Mouse (Mus musculus): ENCODE measurements around the gene Cdk2ap1. TPM values are rescaled to one million over a fixed set of nuclear protein-coding genes. Genes with fewer than 3 reads are reported as not detected.
"Not testable (repeated sequence)": the region's sequence is repeated elsewhere in the genome, so short reads cannot be mapped to it uniquely, and the experiment has no call there.

Gene Cdk2ap1
- polyA plus RNA-seq, 2 experiments = 16.3 to 86.5 TPM

DNA sequence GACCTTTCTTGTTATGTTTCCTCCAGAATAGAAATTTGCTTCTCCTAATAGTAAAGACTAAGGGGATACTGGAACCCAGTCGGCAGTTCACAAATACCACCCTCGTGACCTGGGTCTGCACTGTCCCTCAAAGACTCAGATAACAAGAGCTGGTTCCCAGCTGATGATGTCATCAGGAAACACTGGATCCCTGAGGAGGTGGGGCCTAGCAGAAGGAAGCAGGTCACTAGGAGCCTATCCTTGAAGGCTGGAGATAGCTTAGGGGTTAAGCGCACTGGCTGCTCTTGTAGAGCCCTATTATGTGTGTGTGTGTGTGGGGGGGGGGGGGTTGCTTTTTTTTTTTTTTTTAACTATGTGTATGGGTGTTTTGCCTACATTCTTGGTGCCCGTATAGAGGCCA lies 62.8 kb downstream of the Cdk2ap1 start:
- 73% methylated on average over 4 of the region's 4 CpGs for WGBS (ENCODE audit: insufficient replicate concordance)
- Histone ChIP-seq H3K27me3 (ENCODE audit: control insufficient read depth, insufficient read depth, low read length) (no peaks in the 10 kb centered on the region), H3K4me2 (ENCODE audit: low read depth) (no peak overlapping the region), H3K27ac (no peak overlapping the region), H3K4me3 (ENCODE audit: insufficient read depth in 1 of 2, low read depth in 2 of 2, low read length in 2 of 2) (no peak overlapping the region), H3K4me1 (replicated peaks; ENCODE audit: control insufficient read depth in 2 of 2, insufficient read depth in 2 of 2, low read length in 1 of 2) (no peaks in the 10 kb centered on the region), H3K36me3 (replicated peaks; ENCODE audit: control insufficient read depth, insufficient read depth, low read depth) (peaks cover 10% of the 10 kb centered on the region), H3K9me3 (ENCODE audit: control insufficient read depth, low read length) (no peaks in the 10 kb centered on the region), H3K9ac (replicated peaks) (no peak overlapping the region)
- no peak for ATAC-seq (ENCODE audit: insufficient read depth)
- TF ChIP-seq CTCF (IDR thresholded peaks at IDR 0.05; ENCODE audit: low read depth) (no peak), EP300 (IDR thresholded peaks at IDR 0.05; ENCODE audit: low read depth) (no peak)
- no peak for DNase-seq (ENCODE audit: low read depth in 3 of 3, low spot score in 3 of 3)

DNA sequence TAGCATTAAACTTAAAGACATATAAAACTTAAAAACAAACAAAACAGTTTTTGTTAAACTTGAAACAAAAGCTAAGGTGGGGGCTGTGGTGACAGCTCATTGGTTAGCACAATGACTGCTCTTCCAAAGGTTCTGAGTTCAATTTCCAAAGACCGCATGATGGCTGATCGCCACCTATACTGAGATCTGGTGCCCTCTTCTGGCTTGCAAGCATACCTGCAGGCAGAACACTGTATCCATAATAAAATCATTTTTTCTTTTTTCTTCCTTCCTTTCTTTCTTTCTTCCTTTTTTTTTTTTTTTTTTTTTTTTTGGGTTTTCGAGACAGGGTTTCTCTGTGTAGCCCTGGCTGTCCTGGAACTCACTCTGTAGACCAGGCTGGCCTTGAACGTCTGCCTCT lies 63.6 kb downstream of the Cdk2ap1 start:
- not testable (repeated sequence) for ATAC-seq (ENCODE audit: insufficient read depth); H3K27ac ChIP-seq; DNase-seq (ENCODE audit: low read depth in 3 of 3, low spot score in 3 of 3); H3K9ac ChIP-seq (replicated peaks); H3K4me2 ChIP-seq (ENCODE audit: low read depth); H3K4me1 ChIP-seq (replicated peaks; ENCODE audit: control insufficient read depth in 2 of 2, insufficient read depth in 2 of 2, low read length in 1 of 2); H3K27me3 ChIP-seq (ENCODE audit: control insufficient read depth, insufficient read depth, low read length); H3K4me3 ChIP-seq (ENCODE audit: insufficient read depth in 1 of 2, low read depth in 2 of 2, low read length in 2 of 2); H3K9me3 ChIP-seq (ENCODE audit: control insufficient read depth, low read length)
- WGBS (ENCODE audit: insufficient replicate concordance) = 57% methylated on average over 3 of the region's 4 CpGs
- peak; percentile 75 for TF ChIP-seq CTCF (IDR thresholded peaks at IDR 0.05; ENCODE audit: low read depth)
- peaks cover 10% of the 10 kb centered on the region for H3K36me3 ChIP-seq (replicated peaks; ENCODE audit: control insufficient read depth, insufficient read depth, low read depth)

DNA sequence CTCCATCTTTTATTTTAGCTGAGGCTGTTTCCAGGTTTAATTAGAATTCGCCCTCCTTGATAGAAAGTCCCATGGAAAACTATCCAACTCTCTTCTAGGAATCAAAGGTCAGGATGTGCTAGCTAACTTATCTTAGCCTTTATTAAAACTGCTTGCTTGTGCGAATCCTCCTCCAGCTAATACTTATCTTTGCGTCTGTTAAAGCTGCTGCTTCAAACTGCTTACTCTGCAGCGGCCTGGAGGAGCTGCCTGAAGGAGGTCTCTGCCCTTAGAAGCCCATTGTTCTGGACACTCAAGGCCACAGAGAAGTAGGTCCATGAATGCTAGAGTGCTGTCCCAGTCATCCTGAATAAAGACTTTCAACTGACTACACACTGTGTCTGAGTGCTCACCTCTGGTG lies 66.4 kb downstream of the Cdk2ap1 start:
- H3K27me3 ChIP-seq (ENCODE audit: control insufficient read depth, insufficient read depth, low read length) = no peaks in the 10 kb centered on the region
- H3K9me3 ChIP-seq (ENCODE audit: control insufficient read depth, low read length) = no peaks in the 10 kb centered on the region
- no peak overlapping the region for H3K27ac ChIP-seq
- WGBS (ENCODE audit: insufficient replicate concordance) = 80% methylated on average over 4 of the region's 4 CpGs
- no peak overlapping the region for H3K4me2 ChIP-seq (ENCODE audit: low read depth)
- TF ChIP-seq CTCF (IDR thresholded peaks at IDR 0.05; ENCODE audit: low read depth) (no peak), EP300 (IDR thresholded peaks at IDR 0.05; ENCODE audit: low read depth) (no peak)
- H3K4me3 ChIP-seq (ENCODE audit: insufficient read depth in 1 of 2, low read depth in 2 of 2, low read length in 2 of 2) = no peak overlapping the region
- peaks cover 17% of the 10 kb centered on the region for H3K36me3 ChIP-seq (replicated peaks; ENCODE audit: control insufficient read depth, insufficient read depth, low read depth)
- no peak overlapping the region for H3K9ac ChIP-seq (replicated peaks)
- no peaks in the 10 kb centered on the region for H3K4me1 ChIP-seq (replicated peaks; ENCODE audit: control insufficient read depth in 2 of 2, insufficient read depth in 2 of 2, low read length in 1 of 2)
- DNase-seq (ENCODE audit: low read depth in 3 of 3, low spot score in 3 of 3) (no peak), ATAC-seq (ENCODE audit: insufficient read depth) (no peak)

Other genes starting within 250 kb of the Cdk2ap1 start
- gene Arl6ip4, start 247.0 kb downstream of the Cdk2ap1 start, polyA plus RNA-seq (2012; rRNA removed) = 34.4 and 50.6 TPM in 2 replicates
- gene Arl6ip4, start 247.0 kb downstream of the Cdk2ap1 start, polyA plus RNA-seq (2014; fragmentation: Nextera tagmentation; extraction: Ambion mirVana) = 52.2 and 56.5 TPM in 2 replicates
- gene Pitpnm2, start 113.3 kb downstream of the Cdk2ap1 start, polyA plus RNA-seq (2012; rRNA removed) = 4.7 and 5.8 TPM in 2 replicates
- gene Pitpnm2, start 113.3 kb downstream of the Cdk2ap1 start, polyA plus RNA-seq (2014; fragmentation: Nextera tagmentation; extraction: Ambion mirVana) = 1.9 and 2.1 TPM in 2 replicates
- 2.6 and 3.4 TPM in 2 replicates for gene Mphosph9, start 35.1 kb downstream of the Cdk2ap1 start, polyA plus RNA-seq (2012; rRNA removed)
- 4.2 and 5.5 TPM in 2 replicates for gene Mphosph9, start 35.1 kb downstream of the Cdk2ap1 start, polyA plus RNA-seq (2014; fragmentation: Nextera tagmentation; extraction: Ambion mirVana)
- gene 2810006K23Rik, start 35.0 kb downstream of the Cdk2ap1 start, polyA plus RNA-seq (2012; rRNA removed) = 3.1 and 4.0 TPM in 2 replicates
- 3.4 and 4.2 TPM in 2 replicates for gene 2810006K23Rik, start 35.0 kb downstream of the Cdk2ap1 start, polyA plus RNA-seq (2014; fragmentation: Nextera tagmentation; extraction: Ambion mirVana)
- 9.0 and 12.6 TPM in 2 replicates for gene Sbno1, start 62.9 kb upstream of the Cdk2ap1 start, polyA plus RNA-seq (2012; rRNA removed)
- gene Sbno1, start 62.9 kb upstream of the Cdk2ap1 start, polyA plus RNA-seq (2014; fragmentation: Nextera tagmentation; extraction: Ambion mirVana) = 34.2 and 35.1 TPM in 2 replicates
- gene Kmt5a, start 76.8 kb upstream of the Cdk2ap1 start, polyA plus RNA-seq (2012; rRNA removed) = 47.6 and 58.6 TPM in 2 replicates
- gene Kmt5a, start 76.8 kb upstream of the Cdk2ap1 start, polyA plus RNA-seq (2014; fragmentation: Nextera tagmentation; extraction: Ambion mirVana) = 51.8 and 68.8 TPM in 2 replicates
- gene Rilpl2, start 115.3 kb upstream of the Cdk2ap1 start, polyA plus RNA-seq (2012; rRNA removed) = 5.9 and 8.1 TPM in 2 replicates
- 7.8 and 9.6 TPM in 2 replicates for gene Rilpl2, start 115.3 kb upstream of the Cdk2ap1 start, polyA plus RNA-seq (2014; fragmentation: Nextera tagmentation; extraction: Ambion mirVana)
- gene Snrnp35, start 120.1 kb upstream of the Cdk2ap1 start, polyA plus RNA-seq (2012; rRNA removed) = 3.0 and 7.4 TPM in 2 replicates
- 4.5 and 5.8 TPM in 2 replicates for gene Snrnp35, start 120.1 kb upstream of the Cdk2ap1 start, polyA plus RNA-seq (2014; fragmentation: Nextera tagmentation; extraction: Ambion mirVana)
- 0.71 and 0.98 TPM in 2 replicates for gene Rilpl1, start 168.3 kb upstream of the Cdk2ap1 start, polyA plus RNA-seq (2012; rRNA removed)
- gene Rilpl1, start 168.3 kb upstream of the Cdk2ap1 start, polyA plus RNA-seq (2014; fragmentation: Nextera tagmentation; extraction: Ambion mirVana) = 1.4 and 2.1 TPM in 2 replicates
- 76.9 and 99.9 TPM in 2 replicates for gene Tmed2, start 177.6 kb upstream of the Cdk2ap1 start, polyA plus RNA-seq (2012; rRNA removed)
- gene Tmed2, start 177.6 kb upstream of the Cdk2ap1 start, polyA plus RNA-seq (2014; fragmentation: Nextera tagmentation; extraction: Ambion mirVana) = 321 and 328 TPM in 2 replicates
- gene Ddx55, start 189.8 kb upstream of the Cdk2ap1 start, polyA plus RNA-seq (2012; rRNA removed) = 5.2 and 7.1 TPM in 2 replicates
- gene Ddx55, start 189.8 kb upstream of the Cdk2ap1 start, polyA plus RNA-seq (2014; fragmentation: Nextera tagmentation; extraction: Ambion mirVana) = 4.7 and 5.4 TPM in 2 replicates
- gene Eif2b1, start 216.0 kb upstream of the Cdk2ap1 start, polyA plus RNA-seq (2012; rRNA removed) = 19.7 and 25.7 TPM in 2 replicates
- gene Eif2b1, start 216.0 kb upstream of the Cdk2ap1 start, polyA plus RNA-seq (2014; fragmentation: Nextera tagmentation; extraction: Ambion mirVana) = 50.5 and 52.2 TPM in 2 replicates
- gene Gtf2h3, start 216.1 kb upstream of the Cdk2ap1 start, polyA plus RNA-seq (2012; rRNA removed) = 11.5 and 20.8 TPM in 2 replicates
- 21.8 and 24.4 TPM in 2 replicates for gene Gtf2h3, start 216.1 kb upstream of the Cdk2ap1 start, polyA plus RNA-seq (2014; fragmentation: Nextera tagmentation; extraction: Ambion mirVana)

Measured in liver, embryonic 14.5 days (tissue).